Mouse (Mus musculus) adrenal gland (tissue): ENCODE data around the gene Ncoa7.

Source experiments
- intact Hi-C: fragments of 180-260 bp; cut with DNase I; formaldehyde crosslinking; loops from one replicate; pipeline ENCODE4 v1.15.1; 2025

Ncoa7 gene

GRCm38 (mm10) chr10:30751586-30751985 lies 51.5 kb downstream of the Ncoa7 start:
- intact Hi-C loops = no loop called here

- intact Hi-C loops = no loop called here
Observed at GRCm38 (mm10) chr10:30749807-30750206, 53.3 kb downstream of the Ncoa7 start.

GRCm38 (mm10) chr10:30745238-30745974 lies 57.7 kb downstream of the Ncoa7 start:
- intact Hi-C loops = no loop called here

- intact Hi-C loops = no loop called here
Observed at GRCm38 (mm10) chr10:30743275-30743674, 59.9 kb downstream of the Ncoa7 start.

GRCm38 (mm10) chr10:30738403-30738802 lies 64.7 kb downstream of the Ncoa7 start:
- intact Hi-C loops = no loop called here

- intact Hi-C loops = no loop called here
Observed at GRCm38 (mm10) chr10:30737323-30737722, 65.8 kb downstream of the Ncoa7 start.

- intact Hi-C loops = no loop called here
Observed at GRCm38 (mm10) chr10:30733148-30733785, 69.9 kb downstream of the Ncoa7 start.

DNA sequence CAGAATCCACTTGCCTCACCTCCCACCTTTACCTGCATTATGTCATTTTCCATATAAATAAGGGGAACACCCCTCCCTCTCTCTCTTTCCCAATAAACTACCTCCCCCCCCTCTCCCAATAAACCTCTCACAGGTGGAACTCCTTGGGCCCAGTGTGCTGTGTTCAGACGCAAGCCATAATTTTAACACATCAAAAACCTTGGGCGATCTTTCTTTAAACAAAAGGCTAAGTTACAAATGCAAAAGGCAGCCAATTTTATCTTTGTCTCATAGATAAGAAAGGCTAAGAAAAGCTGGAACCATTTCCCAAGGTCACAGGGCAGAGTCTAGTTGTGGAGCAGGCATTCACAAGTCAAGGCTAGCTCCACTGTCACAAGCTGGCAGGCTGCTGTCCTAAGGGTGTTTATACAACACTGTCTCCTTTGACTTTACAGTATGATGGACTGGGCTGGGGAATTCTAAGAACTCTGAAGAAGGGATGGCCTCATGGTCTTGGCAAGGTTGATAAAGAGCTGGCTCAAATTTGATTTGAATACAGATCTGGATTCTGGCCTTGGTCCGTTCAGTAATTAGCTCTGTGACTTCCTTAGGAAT lies 71.7 kb downstream of the Ncoa7 start:
- intact Hi-C loops = no loop called here

- intact Hi-C loops = no loop called here
Observed at GRCm38 (mm10) chr10:30730791-30731190, 72.3 kb downstream of the Ncoa7 start.

- intact Hi-C loops = no loop called here
Observed at GRCm38 (mm10) chr10:30729157-30730096, 73.7 kb downstream of the Ncoa7 start.

GRCm38 (mm10) chr10:30723014-30723413 lies 80.1 kb downstream of the Ncoa7 start:
- intact Hi-C loops = loop anchor here (5.0 kb wide), 2 partner anchors 79 to 101 kb away; partner anchors contain the start of gene Ncoa7

- intact Hi-C loops = loop anchor here (5.0 kb wide), 2 partner anchors 82 to 98 kb away; partner anchors contain the start of gene Ncoa7
Observed at GRCm38 (mm10) chr10:30720556-30720955, 82.6 kb downstream of the Ncoa7 start.

- intact Hi-C loops = loop anchor here (5.0 kb wide), 3 partner anchors 58 to 98 kb away; partner anchors contain the start of gene Ncoa7
Observed at GRCm38 (mm10) chr10:30719947-30720346, 83.2 kb downstream of the Ncoa7 start.

DNA sequence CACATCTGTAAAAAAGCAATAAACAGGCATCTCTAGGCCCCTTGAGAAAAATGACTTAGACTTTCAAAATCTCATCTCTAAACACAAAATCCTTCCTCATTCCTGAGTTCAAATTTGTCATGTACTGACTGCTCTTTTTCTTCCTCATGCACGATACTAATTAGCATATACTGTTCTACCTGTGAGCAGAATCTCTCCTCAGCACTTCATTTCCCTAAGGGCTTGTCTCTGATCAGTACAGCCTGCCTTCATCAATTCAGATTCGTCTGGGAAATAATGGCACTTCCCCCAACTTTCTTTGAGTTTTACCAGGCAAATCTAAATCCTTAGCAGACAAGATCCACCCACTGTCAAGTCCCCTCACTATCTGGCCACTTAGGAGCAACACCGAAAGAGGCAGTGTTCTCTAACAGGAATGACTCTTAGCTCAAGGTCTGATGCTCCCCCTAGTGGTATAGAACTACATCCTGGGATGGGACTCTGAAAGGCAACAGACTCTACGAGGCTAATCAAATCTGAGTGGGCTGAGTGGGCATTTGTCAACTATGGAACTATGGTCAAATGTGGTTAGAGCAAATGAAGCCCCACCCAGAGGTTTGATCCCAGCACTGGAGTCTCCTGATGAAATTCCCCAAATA lies 84.3 kb downstream of the Ncoa7 start:
- intact Hi-C loops = loop anchor here (5.0 kb wide), 1 partner anchor 57 kb away; no protein-coding TSS in a partner anchor

GRCm38 (mm10) chr10:30716171-30716570 lies 87.0 kb downstream of the Ncoa7 start:
- intact Hi-C loops = loop anchor here (5.0 kb wide), 1 partner anchor 54 kb away; no protein-coding TSS in a partner anchor

GRCm38 (mm10) chr10:30712540-30712939 lies 90.6 kb downstream of the Ncoa7 start:
- intact Hi-C loops = no loop called here

DNA sequence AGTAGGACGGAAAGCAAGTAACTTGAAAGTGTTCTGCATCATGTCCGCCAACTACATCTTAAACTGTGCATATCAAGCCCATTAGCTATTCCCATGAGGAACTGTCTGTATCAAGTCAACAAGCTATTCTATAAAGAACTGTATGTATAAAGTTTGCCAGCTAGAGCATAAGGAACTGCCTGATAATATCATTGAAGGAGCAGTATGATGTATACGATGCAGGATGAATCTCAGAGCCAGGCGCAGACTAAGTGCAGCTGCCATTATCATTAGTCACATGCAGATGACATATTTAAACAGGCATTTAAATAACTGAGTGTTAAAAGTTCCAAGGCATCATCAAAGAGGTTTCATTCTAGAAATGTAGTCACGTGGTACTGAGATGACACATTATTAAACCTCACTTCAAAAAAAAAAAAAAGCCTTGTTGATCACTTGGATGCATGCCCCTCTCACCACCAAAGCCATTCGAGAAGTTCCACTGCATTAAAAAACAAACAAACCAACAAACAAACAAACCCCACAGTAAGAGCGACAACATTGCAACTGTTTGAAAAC lies 93.2 kb downstream of the Ncoa7 start:
- intact Hi-C loops = no loop called here

DNA sequence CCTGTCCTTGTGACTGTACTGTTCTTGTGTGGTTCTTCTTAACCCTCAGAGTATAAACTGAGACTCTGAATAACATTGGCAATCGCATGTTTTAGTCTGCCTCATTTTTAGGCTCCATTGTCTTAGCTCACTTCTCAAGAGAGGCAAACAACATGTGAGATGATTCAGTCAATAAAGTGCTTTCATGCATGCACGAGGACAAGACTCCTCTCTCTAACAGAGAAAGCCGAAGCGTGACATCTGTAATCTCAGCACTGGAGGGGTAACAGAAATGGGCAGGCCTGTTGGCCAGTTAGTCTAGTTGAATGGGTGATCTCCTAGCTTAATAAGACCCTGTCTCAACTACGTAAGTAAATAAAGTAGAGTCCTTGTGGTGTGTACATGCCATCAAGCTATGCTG lies 95.1 kb downstream of the Ncoa7 start:
- intact Hi-C loops = no loop called here

- intact Hi-C loops = no loop called here
Observed at GRCm38 (mm10) chr10:30702663-30703062, 100.5 kb downstream of the Ncoa7 start.

- intact Hi-C loops = no loop called here
Observed at GRCm38 (mm10) chr10:30686862-30687261, 116.3 kb downstream of the Ncoa7 start.
